Mouse (Mus musculus): Measurements from ENCODE around the gene Gpx1. TPM values are rescaled to one million over a fixed set of nuclear protein-coding genes. Genes with fewer than 3 reads are reported as not detected.
A peak's percentile ranks its signal among the peaks of the same experiment; 100 is the strongest.
"Not testable (repeated sequence)": the region's sequence is repeated elsewhere in the genome, so short reads cannot be mapped to it uniquely, and the experiment has no call there.

Gpx1 gene
- 823 and 905 TPM in 2 replicates for polyA plus RNA-seq (2012; rRNA removed)

- DNase-seq (ENCODE audit: low read depth), result peak; percentile 95
These were observed at the start of gene Gpx1 for GRCm38 (mm10) chr9:108338886-108339781. Gpx1 (plus strand) TSS chr9:108338903.

- no peak for DNase-seq (ENCODE audit: low read depth)
These were observed 49.4 kb upstream of the Gpx1 start for GRCm38 (mm10) chr9:108289347-108289746.

DNA sequence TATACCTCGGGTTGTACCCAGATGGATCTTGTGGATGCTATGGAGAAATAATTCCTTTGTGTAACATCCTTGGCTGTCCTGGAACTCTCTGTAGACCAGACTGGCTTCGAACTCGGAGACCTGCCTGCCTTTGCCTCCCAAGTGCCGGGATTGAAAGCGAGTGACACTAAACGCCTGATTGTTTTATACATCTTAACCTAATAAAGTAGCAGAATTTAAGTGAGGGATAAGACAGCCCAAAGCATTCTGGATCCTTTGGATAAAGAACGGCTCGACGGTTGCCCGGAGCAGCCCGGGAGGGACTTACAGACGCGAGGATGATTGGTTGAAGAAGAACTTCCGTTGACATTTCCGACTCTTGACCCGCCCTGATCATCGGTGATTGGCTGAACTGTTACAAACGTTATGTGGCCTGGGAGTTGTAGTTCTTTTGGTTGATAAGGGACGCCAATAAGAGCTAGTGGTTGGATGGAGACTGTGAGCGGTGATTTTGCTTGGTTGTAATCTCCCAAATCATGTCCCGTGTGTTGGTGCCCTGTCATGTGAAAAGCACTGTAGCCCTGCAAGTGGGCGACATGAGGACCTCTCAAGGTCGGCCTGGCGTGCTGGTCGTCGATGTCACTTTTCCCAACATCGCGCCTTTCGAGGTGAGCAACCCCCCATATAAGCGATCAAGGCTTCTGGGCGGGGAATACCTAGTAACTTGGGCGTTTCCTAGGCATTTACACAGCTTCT, 48.5 kb upstream of the Gpx1 start, which contains the start of gene Nicn1:
Nicn1 (plus strand) TSS at position 414 of the 735 bp plus-strand sequence.
- DNase-seq (ENCODE audit: low read depth), result peak; percentile 91

GRCm38 (mm10) chr9:108290773-108291172, 47.9 kb upstream of the Gpx1 start:
- no peak for DNase-seq (ENCODE audit: low read depth)

DNA sequence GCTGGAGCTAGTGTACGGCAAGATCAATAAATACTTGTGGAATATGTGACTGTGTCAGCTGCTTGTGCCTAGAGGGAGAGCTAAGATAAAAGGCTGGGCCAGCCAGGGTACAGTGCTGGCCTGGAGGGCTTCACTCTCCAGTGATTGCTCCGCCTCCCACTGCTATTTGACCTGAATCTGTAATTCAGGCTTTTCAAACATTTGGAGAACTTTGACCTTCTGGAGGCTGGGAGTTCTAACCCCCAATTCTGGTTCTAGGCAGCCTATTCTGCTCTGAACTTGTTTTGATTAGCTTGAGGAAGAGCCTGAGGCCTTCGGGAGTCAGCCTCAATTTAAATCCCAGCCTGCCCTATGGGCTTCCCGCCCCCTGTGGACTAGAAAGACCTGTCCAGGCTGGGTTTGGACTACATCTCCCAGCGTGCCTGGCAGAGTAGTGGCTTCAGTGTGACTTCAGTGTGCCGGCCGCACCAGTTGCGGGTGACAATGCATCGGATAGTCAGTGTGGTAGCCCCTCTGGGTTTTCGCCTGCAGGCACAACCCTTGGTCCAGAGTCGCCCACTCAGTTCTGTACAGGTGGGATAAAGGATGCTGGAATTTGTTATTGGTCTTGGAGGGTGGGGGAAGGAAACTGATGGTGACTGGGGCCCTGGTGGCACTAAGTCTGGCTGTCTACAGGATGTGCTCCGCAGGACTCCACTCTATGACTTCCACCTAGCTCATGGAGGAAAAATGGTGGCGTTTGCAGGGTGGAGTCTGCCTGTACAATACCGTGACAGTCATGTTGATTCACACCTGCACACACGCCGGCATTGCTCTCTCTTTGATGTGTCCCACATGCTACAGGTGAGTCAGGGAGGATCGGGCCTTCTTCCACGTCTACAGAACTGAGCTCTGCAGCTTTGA, 42.0 kb upstream of the Gpx1 start, which contains the start of gene Amt:
Amt (plus strand) TSS at position 401 of the 903 bp plus-strand sequence.
- no peak for DNase-seq (ENCODE audit: low read depth)

GRCm38 (mm10) chr9:108301853-108302252, 36.9 kb upstream of the Gpx1 start:
- no peak for DNase-seq (ENCODE audit: low read depth)

DNA sequence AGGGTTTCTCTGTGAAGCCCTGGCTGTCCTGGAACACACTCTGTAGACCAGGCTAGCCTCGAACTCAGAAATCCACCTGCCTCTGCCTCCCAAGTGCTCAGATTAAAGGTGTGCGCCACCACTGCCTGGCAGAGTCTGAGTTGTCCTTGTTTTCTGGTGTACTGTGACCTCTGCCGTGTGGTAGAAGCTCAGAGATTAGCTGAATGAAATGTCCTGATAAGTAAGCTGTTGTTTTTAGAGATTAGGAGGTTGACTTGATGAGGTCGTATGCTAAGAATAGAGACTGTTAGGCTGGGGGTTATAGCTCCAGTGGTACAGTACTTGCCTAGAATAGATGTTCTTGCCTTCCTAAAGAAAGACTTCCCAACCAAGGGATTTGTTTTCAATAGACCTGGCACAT, 34.0 kb upstream of the Gpx1 start:
- no peak for DNase-seq (ENCODE audit: low read depth)

DNA sequence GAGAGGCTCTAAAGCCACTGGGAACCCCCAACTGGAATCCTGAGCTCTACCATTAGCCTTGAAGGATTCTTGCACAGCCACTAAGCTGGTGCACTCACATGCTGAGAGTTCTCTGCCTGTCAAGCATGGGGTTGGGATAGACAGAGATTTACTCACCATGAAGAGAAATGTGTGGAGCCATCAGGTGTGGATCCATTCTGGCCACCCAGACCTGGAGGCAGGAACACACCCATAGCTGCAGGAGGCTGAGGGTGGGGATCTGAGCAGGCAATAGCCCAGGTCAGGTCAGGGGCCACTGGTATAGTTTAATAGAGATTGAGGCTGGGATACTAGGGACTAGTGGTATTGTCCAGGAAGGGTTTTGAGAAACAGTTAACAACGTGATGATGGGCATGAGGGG, 33.5 kb upstream of the Gpx1 start:
- DNase-seq (ENCODE audit: low read depth), result no peak

GRCm38 (mm10) chr9:108305629-108306520, 32.8 kb upstream of the Gpx1 start, which contains the start of the genes Rhoa and Tcta:
Rhoa (plus strand) TSS chr9:108306129.
Tcta (minus strand) TSS chr9:108306160.
- DNase-seq (ENCODE audit: low read depth), result peak; percentile 97

GRCm38 (mm10) chr9:108306571-108306980, 32.1 kb upstream of the Gpx1 start:
- DNase-seq (ENCODE audit: low read depth), result no peak

- DNase-seq (ENCODE audit: low read depth), result no peak
These were observed 31.5 kb upstream of the Gpx1 start for GRCm38 (mm10) chr9:108307021-108307807.

- no peak for DNase-seq (ENCODE audit: low read depth)
These were observed 30.6 kb upstream of the Gpx1 start for GRCm38 (mm10) chr9:108308141-108308540.

- no peak for DNase-seq (ENCODE audit: low read depth)
These were observed 21.1 kb upstream of the Gpx1 start for GRCm38 (mm10) chr9:108317572-108317971.

DNA sequence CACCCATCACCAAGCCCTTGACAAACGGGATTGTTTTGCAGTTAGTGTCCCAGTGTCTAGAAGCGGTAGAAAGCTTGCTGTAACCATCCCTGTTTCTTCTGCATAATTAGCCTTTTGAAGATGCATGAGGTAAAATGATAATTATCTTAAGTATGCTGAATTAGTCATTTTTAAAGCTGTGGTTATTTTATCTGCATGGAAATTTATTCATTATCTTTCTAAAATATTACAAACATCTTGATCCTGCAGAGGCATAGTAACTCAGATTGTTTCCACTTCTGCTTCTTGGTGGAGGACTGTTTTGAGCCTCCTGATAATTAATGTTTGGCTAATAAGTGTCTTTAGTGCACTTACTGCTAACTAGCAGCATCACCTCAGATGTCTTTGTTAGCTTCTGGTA, 20.2 kb upstream of the Gpx1 start:
- DNase-seq (ENCODE audit: low read depth), result no peak

- not testable (repeated sequence) for DNase-seq (ENCODE audit: low read depth)
These were observed 16.6 kb upstream of the Gpx1 start for GRCm38 (mm10) chr9:108322054-108322453.

- no peak for DNase-seq (ENCODE audit: low read depth)
These were observed 13.9 kb upstream of the Gpx1 start for GRCm38 (mm10) chr9:108324784-108325183.

DNA sequence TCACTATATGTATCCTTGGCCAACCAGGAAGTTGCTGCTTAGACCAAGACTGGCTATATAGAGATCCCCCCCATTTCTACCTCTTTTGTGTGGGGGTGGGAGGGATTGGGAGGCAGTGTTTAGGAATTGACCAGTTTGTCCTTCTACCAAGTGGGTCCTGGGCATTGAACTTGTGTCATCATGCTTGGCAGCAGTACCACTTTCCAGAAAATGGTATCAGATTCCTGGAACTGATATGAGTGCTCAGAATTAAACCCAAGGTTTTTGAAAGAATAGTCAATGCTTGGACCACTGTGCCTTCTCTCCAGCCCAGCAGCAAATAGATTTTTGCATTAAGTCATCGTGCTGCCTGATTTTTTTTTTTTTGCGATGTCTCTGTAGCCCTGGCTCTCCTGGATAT, 12.9 kb upstream of the Gpx1 start:
- DNase-seq (ENCODE audit: low read depth), result no peak

DNA sequence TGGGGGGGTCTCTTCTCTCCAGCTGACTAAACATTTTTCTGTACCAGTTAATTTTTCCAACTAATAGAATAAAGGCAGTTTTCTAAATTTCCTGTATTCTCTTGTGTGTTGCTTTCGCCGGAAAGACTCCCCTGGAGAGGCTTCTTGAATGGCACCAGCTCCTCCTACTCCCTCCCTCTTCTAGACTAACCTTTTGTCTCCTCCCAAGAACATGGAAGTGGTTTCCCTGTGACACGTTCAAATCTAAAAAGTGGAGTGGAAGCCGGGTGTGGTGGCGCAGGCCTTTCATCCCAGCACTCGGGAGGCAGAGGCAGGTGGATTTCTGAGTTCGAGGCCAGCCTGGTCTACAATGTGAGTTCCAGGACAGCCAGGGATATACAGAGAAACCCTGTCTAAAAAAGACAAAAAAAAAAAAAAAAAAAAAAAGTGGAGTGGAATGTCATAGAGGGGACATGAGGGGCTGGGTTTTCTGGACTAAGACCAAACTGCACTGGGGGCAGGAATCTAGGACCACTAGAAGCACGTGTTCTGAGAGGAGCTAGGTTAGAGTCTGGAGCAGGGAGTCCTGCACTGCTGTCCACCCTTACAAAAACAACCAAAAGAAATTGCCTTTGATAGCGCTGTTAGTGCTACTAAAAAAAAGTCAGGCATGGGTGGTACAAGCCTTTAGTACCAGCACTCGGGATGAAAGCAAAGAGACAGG, 704 bp upstream of the Gpx1 start:
- no peak for DNase-seq (ENCODE audit: low read depth)

DNA sequence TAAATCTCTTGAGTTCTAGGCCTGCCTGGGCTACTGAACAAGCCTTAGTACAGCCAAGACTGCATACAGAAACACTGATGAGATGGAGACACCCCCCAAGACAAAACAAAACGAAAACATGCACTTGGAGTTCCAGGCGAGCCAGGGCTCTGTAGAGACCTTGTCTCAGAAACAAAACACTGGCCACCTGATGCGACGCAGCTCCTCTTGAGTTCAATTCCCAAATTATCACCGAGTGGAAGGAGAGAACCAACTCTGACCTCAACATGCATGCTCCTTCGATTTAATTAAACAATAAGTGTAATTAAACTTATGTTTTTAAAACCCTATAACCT, 185 bp upstream of the Gpx1 start:
- DNase-seq (ENCODE audit: low read depth), result no peak

All from gonadal fat pad, adult 2 months (tissue).